Mouse (Mus musculus) C2C12 (cell line): ENCODE results near the gene Ccdc158.

ENCODE experiments used
- CTCF ChIP-seq: IDR thresholded peaks from one replicate; pipeline ENCODE4 v1.5.1; 2011; ENCODE audit not compliant: control insufficient read depth, insufficient read depth, insufficient read length
- MAX ChIP-seq: IDR thresholded peaks from one replicate; pipeline ENCODE4 v1.6.1; 2011; ENCODE audit warnings: mild to moderate bottlenecking, control low read depth
- MYOD1 ChIP-seq: IDR thresholded peaks from one replicate; pipeline ENCODE4 v1.6.1; 2011; ENCODE audit warnings: low read depth; ENCODE audit not compliant: control insufficient read depth, insufficient read length
- MYOG ChIP-seq: IDR thresholded peaks from one replicate; pipeline ENCODE4 v1.6.1; 2011; ENCODE audit not compliant: control insufficient read depth, insufficient read length; ENCODE audit errors: extremely low read depth
- USF1 ChIP-seq: IDR thresholded peaks from one replicate; pipeline ENCODE4 v1.6.1; 2011; ENCODE audit warnings: low read depth, mild to moderate bottlenecking, control low read depth, moderate library complexity

DNA sequence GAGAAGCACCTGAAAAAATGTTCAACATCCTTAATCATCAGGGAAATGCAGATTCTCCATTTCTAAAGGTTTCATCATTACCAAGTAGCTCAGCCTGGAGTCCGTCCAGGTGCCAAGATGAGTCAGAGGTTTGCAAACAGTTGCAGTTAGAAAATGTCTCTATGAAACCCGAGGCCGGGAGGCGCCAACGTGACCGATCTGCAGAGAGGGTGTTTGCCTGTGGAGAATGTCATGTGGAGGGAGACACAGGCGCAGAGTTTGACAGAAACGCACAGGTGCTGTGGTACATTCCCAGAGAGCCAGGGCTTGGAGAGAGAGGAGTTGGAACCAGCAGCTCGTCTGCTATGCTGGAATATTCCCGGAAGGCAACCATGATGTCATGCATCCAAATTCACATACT, 76.0 kb downstream of the Ccdc158 start:
- TF ChIP-seq CTCF = no peak
- peak; percentile 67 for TF ChIP-seq MAX
- TF ChIP-seq MYOD1 = peak; percentile 96
- TF ChIP-seq MYOG = no peak
- peak; percentile 78 for TF ChIP-seq USF1
